Mouse (Mus musculus) spleen, adult 2 months (tissue): Measurements from ENCODE around the gene Cpm.

Source experiments
- CTCF ChIP-seq: fragments of 200-500 bp; IDR thresholded peaks from 2 replicates; pipeline ENCODE4 v1.5.1; 2011; ENCODE audit warnings: mild to moderate bottlenecking, inconsistent platforms; ENCODE audit not compliant: insufficient read depth, insufficient read length, insufficient replicate concordance; ENCODE audit errors: extremely low read depth
- POLR2A ChIP-seq: fragments of 200-500 bp; IDR thresholded peaks from 2 replicates; pipeline ENCODE4 v1.6.1; 2011; ENCODE audit warnings: low read depth, low read length, inconsistent platforms

DNA sequence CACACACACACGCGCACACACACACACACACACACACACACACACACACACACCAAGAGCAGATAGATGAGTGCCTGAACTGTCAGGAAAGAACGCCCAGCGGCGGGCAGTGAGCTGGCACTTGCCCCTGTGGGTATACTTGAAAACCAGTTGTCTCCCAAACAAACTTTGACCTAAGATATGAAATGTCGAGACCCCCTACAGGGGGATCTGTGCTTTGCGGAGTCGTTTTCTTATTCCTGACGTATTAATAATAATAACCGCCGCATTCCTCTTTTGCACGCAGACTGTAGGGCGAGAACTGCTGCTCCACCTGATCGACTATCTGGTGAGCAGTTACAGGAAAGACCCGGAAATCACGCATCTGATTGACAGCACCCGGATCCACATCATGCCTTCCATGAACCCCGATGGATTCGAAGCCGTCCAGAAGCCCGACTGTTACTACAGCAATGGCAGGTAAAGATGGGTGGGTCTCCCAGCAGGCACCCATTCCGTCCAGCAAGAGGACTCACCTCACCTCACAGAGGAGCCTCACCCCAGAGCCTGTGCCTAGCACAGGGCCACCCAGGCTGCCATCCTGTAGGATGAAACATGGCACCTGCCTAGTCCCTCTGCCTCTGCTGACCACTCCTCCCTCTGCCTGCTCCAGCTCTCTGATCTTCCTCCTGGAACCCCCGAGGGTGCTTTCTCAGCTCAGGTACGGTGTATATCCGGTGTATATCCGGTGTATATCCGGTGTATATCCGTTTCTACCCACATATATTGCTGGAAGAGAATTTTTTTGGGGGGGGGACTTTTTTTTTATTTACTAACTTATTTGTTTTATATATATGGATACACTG, 38.6 kb downstream of the Cpm start:
- no peak for TF ChIP-seq CTCF
- TF ChIP-seq POLR2A, result no peak
